Mouse (Mus musculus) spleen, adult 18-20 months (tissue): ENCODE measurements around the gene Limk2.
A peak's percentile ranks its signal among the peaks of the same experiment; 100 is the strongest.

Experiments used
- DNase-seq, 2 experiments: peaks; one replicate each; pipeline ENCODE4 v3.0.0; 2022; ENCODE audit warnings: mixed read lengths in 2 of 2

Limk2 gene

GRCm38 (mm10) chr11:3408131-3408996 lies 625 bp downstream of the Limk2 start:
- DNase-seq = peak in 1 of 2 experiments; percentile 13

- DNase-seq = no peak
These were observed 4.5 kb downstream of the Limk2 start for GRCm38 (mm10) chr11:3404287-3405047.

GRCm38 (mm10) chr11:3403024-3403423 lies 6.0 kb downstream of the Limk2 start:
- DNase-seq = no peak

- DNase-seq = no peak
These were observed 10.7 kb downstream of the Limk2 start for GRCm38 (mm10) chr11:3398318-3398717.

GRCm38 (mm10) chr11:3396562-3396961 lies 12.4 kb downstream of the Limk2 start:
- no peak for DNase-seq

- no peak for DNase-seq
These were observed 12.9 kb downstream of the Limk2 start for GRCm38 (mm10) chr11:3396091-3396490.

GRCm38 (mm10) chr11:3394520-3394919 lies 14.5 kb downstream of the Limk2 start:
- no peak for DNase-seq

- no peak for DNase-seq
These were observed 16.5 kb downstream of the Limk2 start for GRCm38 (mm10) chr11:3392526-3392925.

GRCm38 (mm10) chr11:3390789-3391188 lies 18.2 kb downstream of the Limk2 start:
- no peak for DNase-seq

GRCm38 (mm10) chr11:3389996-3390395 lies 19.0 kb downstream of the Limk2 start:
- DNase-seq = no peak

GRCm38 (mm10) chr11:3387482-3388196 lies 21.4 kb downstream of the Limk2 start:
- DNase-seq = no peak

- peak; percentile 64 to 81 for DNase-seq
These were observed 22.0 kb downstream of the Limk2 start for GRCm38 (mm10) chr11:3386941-3387368.

GRCm38 (mm10) chr11:3382602-3383594 lies 26.1 kb downstream of the Limk2 start:
- DNase-seq = peak in 1 of 2 experiments; percentile 19

- DNase-seq = no peak
These were observed 27.7 kb downstream of the Limk2 start for GRCm38 (mm10) chr11:3381148-3381814.

- no peak for DNase-seq
These were observed 29.6 kb downstream of the Limk2 start for GRCm38 (mm10) chr11:3379427-3379826.

- DNase-seq = no peak
These were observed 34.2 kb downstream of the Limk2 start for GRCm38 (mm10) chr11:3374741-3375140.

GRCm38 (mm10) chr11:3374293-3374645 lies 34.7 kb downstream of the Limk2 start:
- no peak for DNase-seq

GRCm38 (mm10) chr11:3373591-3374292 lies 35.2 kb downstream of the Limk2 start:
- no peak for DNase-seq

- DNase-seq = no peak
These were observed 37.2 kb downstream of the Limk2 start for GRCm38 (mm10) chr11:3371599-3372295.
